Mouse (Mus musculus): ENCODE measurements around the gene Med8.
A peak's percentile ranks its signal among the peaks of the same experiment; 100 is the strongest.

Gene Med8

GRCm38 (mm10) chr4:118409142-118409900 lies at the start of gene Med8, which contains the start of gene Szt2:
Med8 (plus strand) TSS chr4:118409337.
Szt2 (minus strand) TSS chr4:118409273.
- peak; percentile 93 for DNase-seq (ENCODE audit: low read depth)

- peak; percentile 56 for DNase-seq (ENCODE audit: low read depth)
These were observed 49.0 kb upstream of the Med8 start for GRCm38 (mm10) chr4:118359896-118360720.

- DNase-seq (ENCODE audit: low read depth) = no peak
These were observed 47.7 kb upstream of the Med8 start for GRCm38 (mm10) chr4:118361451-118361850.

- no peak for DNase-seq (ENCODE audit: low read depth)
These were observed 46.3 kb upstream of the Med8 start for GRCm38 (mm10) chr4:118362879-118363278.

- no peak for DNase-seq (ENCODE audit: low read depth)
These were observed 45.2 kb upstream of the Med8 start for GRCm38 (mm10) chr4:118363985-118364384.

- DNase-seq (ENCODE audit: low read depth) = no peak
These were observed 44.5 kb upstream of the Med8 start for GRCm38 (mm10) chr4:118364641-118365040.

- no peak for DNase-seq (ENCODE audit: low read depth)
These were observed 43.1 kb upstream of the Med8 start for GRCm38 (mm10) chr4:118365991-118366390.

GRCm38 (mm10) chr4:118367551-118367950 lies 41.6 kb upstream of the Med8 start:
- DNase-seq (ENCODE audit: low read depth) = no peak

- DNase-seq (ENCODE audit: low read depth) = no peak
These were observed 40.5 kb upstream of the Med8 start for GRCm38 (mm10) chr4:118368616-118369015.

- DNase-seq (ENCODE audit: low read depth) = no peak
These were observed 37.3 kb upstream of the Med8 start for GRCm38 (mm10) chr4:118371822-118372221.

GRCm38 (mm10) chr4:118375999-118376398 lies 33.1 kb upstream of the Med8 start:
- no peak for DNase-seq (ENCODE audit: low read depth)

GRCm38 (mm10) chr4:118383271-118383670 lies 25.9 kb upstream of the Med8 start:
- no peak for DNase-seq (ENCODE audit: low read depth)

GRCm38 (mm10) chr4:118387316-118387715 lies 21.8 kb upstream of the Med8 start:
- DNase-seq (ENCODE audit: low read depth) = no peak

- no peak for DNase-seq (ENCODE audit: low read depth)
These were observed 19.0 kb upstream of the Med8 start for GRCm38 (mm10) chr4:118390146-118390545.

- DNase-seq (ENCODE audit: low read depth) = no peak
These were observed 14.6 kb upstream of the Med8 start for GRCm38 (mm10) chr4:118394505-118394904.

GRCm38 (mm10) chr4:118395289-118395688 lies 13.8 kb upstream of the Med8 start:
- no peak for DNase-seq (ENCODE audit: low read depth)

GRCm38 (mm10) chr4:118396433-118396832 lies 12.7 kb upstream of the Med8 start:
- DNase-seq (ENCODE audit: low read depth) = no peak

- DNase-seq (ENCODE audit: low read depth) = no peak
These were observed 10.7 kb upstream of the Med8 start for GRCm38 (mm10) chr4:118398400-118398799.

GRCm38 (mm10) chr4:118401421-118401820 lies 7.7 kb upstream of the Med8 start:
- DNase-seq (ENCODE audit: low read depth) = no peak

GRCm38 (mm10) chr4:118401918-118402317 lies 7.2 kb upstream of the Med8 start:
- DNase-seq (ENCODE audit: low read depth) = no peak

GRCm38 (mm10) chr4:118402701-118403100 lies 6.4 kb upstream of the Med8 start:
- no peak for DNase-seq (ENCODE audit: low read depth)

- DNase-seq (ENCODE audit: low read depth) = no peak
These were observed 1.7 kb downstream of the Med8 start for GRCm38 (mm10) chr4:118410871-118411270.

GRCm38 (mm10) chr4:118413553-118413952 lies 4.4 kb downstream of the Med8 start:
- DNase-seq (ENCODE audit: low read depth) = no peak
